Mouse (Mus musculus) neural tube, embryonic 15.5 days (tissue): ENCODE data around the gene Cadps. TPM values are rescaled to one million over a fixed set of nuclear protein-coding genes. Genes with fewer than 3 reads are reported as not detected.
A peak's percentile ranks its signal among the peaks of the same experiment; 100 is the strongest.

Source experiments
- ATAC-seq: fragments of 200-750 bp; cut with Nextera tagmentation; 2 replicates; pipeline ENCODE4 v1.8.0; 2017; ENCODE audit warnings: mild to moderate bottlenecking, moderate TSS enrichment, moderate library complexity; ENCODE audit not compliant: low FRiP score
- H3K27ac ChIP-seq: fragments of 300-500 bp; sonication (generic); replicated peaks from 2 replicates; pipeline ENCODE4 v1.5.1; 2015; ENCODE audit warnings: mild to moderate bottlenecking, inconsistent platforms
- H3K27me3 ChIP-seq: fragments of 300-500 bp; sonication (generic); replicated peaks from 2 replicates; pipeline ENCODE4 v1.6.1; 2015; ENCODE audit warnings: inconsistent platforms
- H3K36me3 ChIP-seq: fragments of 300-500 bp; sonication (generic); 2 replicates; pipeline ENCODE4 v1.6.1; 2015; ENCODE audit warnings: inconsistent platforms
- H3K4me1 ChIP-seq: fragments of 300-500 bp; sonication (generic); 2 replicates; pipeline ENCODE4 v1.6.1; 2015; ENCODE audit warnings: inconsistent platforms
- H3K4me2 ChIP-seq: fragments of 300-500 bp; sonication (generic); 2 replicates; pipeline ENCODE4 v1.6.1; 2015; ENCODE audit warnings: inconsistent platforms, mild to moderate bottlenecking, moderate library complexity
- H3K4me3 ChIP-seq: fragments of 300-500 bp; sonication (generic); replicated peaks from 2 replicates; pipeline ENCODE4 v1.5.1; 2015; ENCODE audit warnings: mild to moderate bottlenecking, inconsistent platforms
- H3K9ac ChIP-seq: fragments of 300-500 bp; sonication (generic); replicated peaks from 2 replicates; pipeline ENCODE4 v1.6.1; 2015; ENCODE audit warnings: mild to moderate bottlenecking, inconsistent platforms
- H3K9me3 ChIP-seq: fragments of 300-500 bp; sonication (generic); replicated peaks from 2 replicates; pipeline ENCODE4 v1.6.1; 2016; ENCODE audit warnings: inconsistent platforms
- WGBS: fragments of 180-500 bp; shearing (Covaris S2); methylation state at CpG from one replicate; pipeline ENCODE4 v1.1.7; 2015; ENCODE audit warnings: mixed read lengths; 5-methylcytosine and 5-hydroxymethylcytosine counted together
- polyA plus RNA-seq: library from polyadenylated mRNA; unstranded; fragments of >200 nt; fragmentation: Nextera tagmentation; extraction: Ambion mirVana; gene quantifications from 2 replicates; pipeline ENCODE4 v1.2.1, GENCODE M21; 2015

Cadps gene
- polyA plus RNA-seq, 1 experiment from 2014 or later, result 44.1 TPM

DNA sequence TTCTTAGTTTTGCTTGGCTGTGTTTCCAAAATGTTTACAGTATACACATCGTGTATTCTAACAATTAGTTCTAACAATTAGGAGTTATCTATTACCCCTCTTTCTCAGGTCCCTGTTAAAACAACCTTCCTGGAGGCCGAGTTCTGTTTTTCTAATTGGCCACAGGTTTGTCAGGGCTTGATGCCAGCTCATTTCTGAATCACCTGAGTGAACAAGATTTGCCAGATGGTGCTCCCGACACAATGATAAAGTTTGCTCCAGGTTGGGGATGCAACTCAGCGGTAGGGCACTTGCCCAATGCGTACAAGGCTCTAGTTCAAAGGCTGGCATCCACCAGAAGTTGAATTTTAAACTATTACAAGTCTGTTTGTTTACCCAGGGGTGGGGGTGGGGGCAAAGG lies 417.7 kb downstream of the Cadps start:
- H3K27me3 ChIP-seq, result 0 out of 2 replicates have a peak, but pooled peaks cover 4% of the 10 kb centered on the region
- WGBS, result 79% methylated on average over 5 of the region's 5 CpGs
- no peaks in the 10 kb centered on the region for H3K9me3 ChIP-seq
- no peaks in the 10 kb centered on the region for H3K4me1 ChIP-seq
- no peak overlapping the region for H3K4me2 ChIP-seq
- H3K27ac ChIP-seq, result no peak overlapping the region
- H3K36me3 ChIP-seq, result 0 out of 2 replicates have a peak, but pooled peaks cover 3% of the 10 kb centered on the region
- no peak for ATAC-seq
- H3K9ac ChIP-seq, result no peak overlapping the region
- H3K4me3 ChIP-seq, result no peak overlapping the region

DNA sequence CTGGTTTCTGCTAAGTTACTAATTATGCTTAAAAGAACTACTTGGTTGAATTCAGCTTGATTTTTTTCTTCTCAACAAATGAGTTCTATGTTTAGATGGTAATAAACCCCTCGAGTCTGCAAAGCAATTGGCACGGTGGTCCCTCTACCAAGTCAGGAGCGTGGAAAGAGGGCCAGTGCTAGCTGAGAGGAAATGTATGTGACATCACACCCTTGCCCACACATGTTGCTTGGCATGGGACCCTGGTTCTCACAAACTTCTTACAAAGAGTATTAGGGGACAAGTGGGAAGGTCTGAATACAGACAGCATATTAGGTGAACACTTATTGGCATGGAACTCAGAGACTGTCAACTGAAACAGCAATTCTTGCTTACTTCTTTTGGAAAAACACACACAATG lies 418.2 kb downstream of the Cadps start:
- H3K4me3 ChIP-seq, result no peak overlapping the region
- no peaks in the 10 kb centered on the region for H3K9me3 ChIP-seq
- H3K9ac ChIP-seq, result no peak overlapping the region
- no peak overlapping the region for H3K27ac ChIP-seq
- 79% methylated on average over 3 of the region's 3 CpGs for WGBS
- H3K4me2 ChIP-seq, result no peak overlapping the region
- H3K27me3 ChIP-seq, result 0 out of 2 replicates have a peak, but pooled peaks cover 5% of the 10 kb centered on the region
- ATAC-seq, result no peak
- 0 out of 2 replicates have a peak, but pooled peaks cover under 1% of the 10 kb centered on the region for H3K36me3 ChIP-seq
- no peaks in the 10 kb centered on the region for H3K4me1 ChIP-seq

DNA sequence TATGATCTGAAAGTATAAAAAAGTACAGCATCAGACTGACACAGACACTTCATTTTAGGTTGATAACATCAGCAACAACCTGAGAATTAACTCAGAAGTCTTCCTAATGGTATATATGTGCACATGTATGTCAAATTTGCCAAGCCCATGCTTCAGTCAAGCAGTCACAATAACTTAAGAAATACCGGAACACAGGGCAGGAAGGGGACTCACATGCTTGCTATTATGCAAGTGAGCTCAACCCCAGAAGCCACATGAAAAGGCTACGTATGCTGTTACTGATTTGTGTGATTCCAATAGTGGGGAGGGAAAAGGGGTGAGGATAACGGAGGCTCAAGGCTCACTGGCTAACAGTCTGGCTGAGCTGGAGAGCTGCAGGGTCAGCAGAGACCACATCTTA lies 418.8 kb downstream of the Cadps start:
- 71% methylated on average over 3 of the region's 3 CpGs for WGBS
- H3K9ac ChIP-seq, result no peak overlapping the region
- H3K4me1 ChIP-seq, result no peaks in the 10 kb centered on the region
- no peaks in the 10 kb centered on the region for H3K9me3 ChIP-seq
- no peak overlapping the region for H3K27ac ChIP-seq
- no peaks in the 10 kb centered on the region for H3K36me3 ChIP-seq
- no peak overlapping the region for H3K4me2 ChIP-seq
- 0 out of 2 replicates have a peak, but pooled peaks cover 5% of the 10 kb centered on the region for H3K27me3 ChIP-seq
- H3K4me3 ChIP-seq, result no peak overlapping the region
- ATAC-seq, result no peak

DNA sequence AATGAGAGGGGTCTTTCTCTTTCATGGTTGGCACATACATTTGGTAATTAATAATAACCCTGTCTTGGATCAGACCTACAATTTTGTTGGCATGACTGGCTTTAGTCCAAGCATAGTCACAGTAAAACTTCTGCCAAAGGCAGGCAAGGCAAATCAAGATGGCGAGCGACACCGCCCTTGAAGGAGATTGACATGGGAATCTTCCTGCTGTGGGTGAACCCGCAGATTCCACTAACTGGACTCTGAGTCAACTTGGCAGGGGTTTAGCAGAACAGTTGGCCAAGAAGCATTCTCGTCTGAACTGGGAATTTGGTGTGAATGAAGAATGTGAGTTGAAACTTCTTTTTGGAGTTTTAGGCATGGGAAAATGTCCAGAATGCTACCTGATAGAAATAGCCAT lies 422.8 kb downstream of the Cadps start:
- WGBS, result 89% methylated on average over 5 of the region's 5 CpGs

DNA sequence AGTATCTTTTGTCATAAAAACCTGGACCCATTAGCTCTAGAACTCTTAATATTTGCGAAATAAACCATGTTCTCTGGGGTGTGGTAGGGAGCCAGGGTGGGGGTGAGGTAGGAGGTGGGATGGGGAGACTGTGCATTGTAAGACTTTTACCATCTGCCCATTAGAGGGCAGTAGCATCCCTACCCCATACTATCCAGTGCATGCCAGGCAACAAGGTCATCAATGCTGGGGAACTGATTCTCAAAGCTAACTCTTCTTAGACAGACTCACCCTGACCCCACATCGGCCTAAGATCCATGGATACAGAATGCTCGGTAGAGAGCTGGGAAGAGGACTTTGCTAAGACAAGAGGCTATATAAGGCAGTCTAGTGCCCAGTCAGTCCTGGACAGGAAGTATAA lies 425.3 kb downstream of the Cadps start:
- H3K4me3 ChIP-seq, result no peak overlapping the region
- no peaks in the 10 kb centered on the region for H3K36me3 ChIP-seq
- no peak overlapping the region for H3K4me2 ChIP-seq
- H3K9ac ChIP-seq, result no peak overlapping the region
- H3K27me3 ChIP-seq, result peaks cover 21% of the 10 kb centered on the region
- 72% methylated on average over 3 of the region's 3 CpGs for WGBS
- ATAC-seq, result no peak
- H3K27ac ChIP-seq, result no peak overlapping the region
- H3K9me3 ChIP-seq, result no peaks in the 10 kb centered on the region
- peaks cover 8% of the 10 kb centered on the region for H3K4me1 ChIP-seq

More for the DNA sequence above, 422.8 kb downstream of the Cadps start:
- Histone ChIP-seq H3K4me3 (no peak overlapping the region), H3K27me3 (peaks cover 20% of the 10 kb centered on the region), H3K9ac (no peak overlapping the region), H3K27ac (no peak overlapping the region), H3K9me3 (no peaks in the 10 kb centered on the region), H3K4me1 (no peaks in the 10 kb centered on the region), H3K4me2 (no peak overlapping the region), H3K36me3 (no peaks in the 10 kb centered on the region)
- no peak for ATAC-seq

DNA sequence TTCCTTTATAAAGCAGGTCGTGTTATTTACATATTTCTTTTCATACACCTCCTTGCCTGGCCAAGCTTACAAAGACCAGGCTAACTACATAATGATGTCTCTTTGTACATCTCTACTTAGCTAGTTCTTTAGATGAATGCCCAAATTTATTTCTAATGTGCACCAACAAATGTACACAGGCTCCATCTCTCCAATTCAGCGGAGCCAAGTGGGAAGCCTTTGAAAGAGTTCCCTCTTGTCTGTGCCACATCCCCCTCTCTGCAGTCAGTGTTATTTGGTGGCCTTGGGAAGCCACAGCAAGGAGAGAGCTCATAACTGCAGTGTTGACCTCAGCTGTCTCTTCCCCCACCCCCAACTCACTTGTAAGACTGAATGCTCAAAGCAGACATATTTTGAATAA lies 428.6 kb downstream of the Cadps start:
- Histone ChIP-seq H3K9me3 (no peaks in the 10 kb centered on the region), H3K36me3 (no peaks in the 10 kb centered on the region), H3K4me3 (no peak overlapping the region), H3K9ac (no peak overlapping the region), H3K4me2 (no peak overlapping the region), H3K27me3 (peaks cover 41% of the 10 kb centered on the region), H3K27ac (no peak overlapping the region), H3K4me1 (peaks cover 8% of the 10 kb centered on the region)
- no peak for ATAC-seq
- WGBS, result 21% methylated on average over 2 of the region's 2 CpGs

DNA sequence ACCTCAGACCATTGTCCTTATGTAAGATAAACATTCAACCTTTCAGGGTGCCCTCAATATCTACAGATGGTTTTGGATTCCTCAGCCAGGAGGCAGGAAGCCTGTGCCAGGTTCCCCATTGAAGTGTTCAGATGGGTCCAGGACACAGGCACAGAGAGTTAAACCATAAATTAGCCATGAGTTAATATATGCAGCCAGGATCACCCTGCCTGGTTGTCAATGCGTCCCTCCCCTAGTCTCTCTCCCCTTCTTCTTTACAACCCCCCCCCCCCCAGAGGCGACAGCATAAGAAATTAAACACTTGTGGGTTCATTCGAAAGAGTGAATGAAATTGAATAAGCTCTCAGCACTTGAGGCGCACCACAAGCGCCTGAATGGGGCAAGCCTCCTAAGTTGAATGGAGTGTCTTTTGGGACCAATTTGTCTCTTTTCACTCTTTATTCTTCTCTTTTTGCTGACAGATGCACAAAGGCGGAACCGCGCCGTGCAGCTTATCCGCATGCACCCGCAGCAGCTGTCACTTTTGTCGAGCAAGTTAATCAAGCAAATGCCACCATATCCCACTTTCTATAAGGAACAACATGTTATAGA lies 429.5 kb downstream of the Cadps start:
- no peak overlapping the region for H3K4me2 ChIP-seq
- H3K4me1 ChIP-seq, result peaks cover 18% of the 10 kb centered on the region
- H3K9me3 ChIP-seq, result no peaks in the 10 kb centered on the region
- peak; percentile 26; the same call in 1 of the 2 replicates for ATAC-seq
- no peaks in the 10 kb centered on the region for H3K36me3 ChIP-seq
- peaks cover 43% of the 10 kb centered on the region for H3K27me3 ChIP-seq
- H3K4me3 ChIP-seq, result no peak overlapping the region
- no peak overlapping the region for H3K9ac ChIP-seq
- H3K27ac ChIP-seq, result no peak overlapping the region
- WGBS, result 8% methylated on average over 12 of the region's 12 CpGs

DNA sequence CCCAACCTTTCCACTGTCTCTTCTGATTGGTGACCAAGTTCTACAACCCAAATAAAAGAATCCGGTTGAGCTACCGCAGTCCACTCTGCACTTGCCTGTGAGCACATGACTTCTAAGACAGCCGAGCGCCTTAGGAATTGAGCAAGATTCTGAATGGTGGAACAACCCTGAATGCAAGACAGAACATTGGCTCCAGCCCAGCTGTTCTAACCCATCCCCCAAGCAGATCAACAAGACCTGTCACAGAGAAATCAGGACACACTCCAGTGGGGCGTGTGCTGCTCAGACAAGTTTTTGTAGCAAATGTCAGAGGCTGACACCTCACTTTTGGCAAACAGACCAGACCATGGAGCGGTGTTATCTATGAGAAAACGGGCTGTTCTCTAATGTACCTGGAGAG lies 431.7 kb downstream of the Cadps start:
- no peaks in the 10 kb centered on the region for H3K36me3 ChIP-seq
- peaks cover 43% of the 10 kb centered on the region for H3K27me3 ChIP-seq
- no peak overlapping the region for H3K4me3 ChIP-seq
- H3K9ac ChIP-seq, result no peak overlapping the region
- WGBS, result 55% methylated on average over 7 of the region's 7 CpGs
- no peaks in the 10 kb centered on the region for H3K9me3 ChIP-seq
- no peak for ATAC-seq
- H3K4me1 ChIP-seq, result peaks cover 22% of the 10 kb centered on the region
- no peak overlapping the region for H3K4me2 ChIP-seq
- no peak overlapping the region for H3K27ac ChIP-seq

DNA sequence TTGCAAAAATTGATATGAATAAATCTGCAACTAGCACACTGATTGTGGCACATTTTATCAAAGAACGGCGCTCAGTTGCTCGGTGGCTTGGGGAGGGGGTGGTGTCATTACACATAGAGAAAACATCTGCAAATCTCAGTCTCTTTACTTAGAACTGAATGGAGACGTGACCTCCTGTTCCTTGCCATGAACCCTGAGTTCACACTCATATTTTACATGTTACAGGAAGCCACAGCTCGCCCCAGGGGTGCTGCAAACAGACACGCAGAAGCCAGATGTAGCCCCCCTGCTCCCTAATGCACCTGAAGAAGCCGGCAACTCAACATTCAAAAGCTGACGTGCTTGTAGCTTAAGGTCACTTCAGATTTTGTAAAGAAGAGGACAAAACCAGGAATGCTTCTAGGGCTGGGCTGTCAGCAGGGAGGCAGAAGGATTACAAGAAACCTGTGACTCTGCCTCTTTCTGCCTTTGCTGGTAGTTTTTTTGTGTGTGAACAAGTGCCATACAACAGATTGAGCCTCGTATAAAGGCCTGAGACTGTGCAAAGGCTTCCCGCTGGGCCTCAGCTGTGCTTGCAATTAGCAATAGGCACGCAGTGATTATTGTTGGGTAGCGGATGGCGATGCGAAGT lies 434.0 kb downstream of the Cadps start:
- 13% methylated on average over 14 of the region's 14 CpGs for WGBS
- H3K4me3 ChIP-seq, result no peak overlapping the region

DNA sequence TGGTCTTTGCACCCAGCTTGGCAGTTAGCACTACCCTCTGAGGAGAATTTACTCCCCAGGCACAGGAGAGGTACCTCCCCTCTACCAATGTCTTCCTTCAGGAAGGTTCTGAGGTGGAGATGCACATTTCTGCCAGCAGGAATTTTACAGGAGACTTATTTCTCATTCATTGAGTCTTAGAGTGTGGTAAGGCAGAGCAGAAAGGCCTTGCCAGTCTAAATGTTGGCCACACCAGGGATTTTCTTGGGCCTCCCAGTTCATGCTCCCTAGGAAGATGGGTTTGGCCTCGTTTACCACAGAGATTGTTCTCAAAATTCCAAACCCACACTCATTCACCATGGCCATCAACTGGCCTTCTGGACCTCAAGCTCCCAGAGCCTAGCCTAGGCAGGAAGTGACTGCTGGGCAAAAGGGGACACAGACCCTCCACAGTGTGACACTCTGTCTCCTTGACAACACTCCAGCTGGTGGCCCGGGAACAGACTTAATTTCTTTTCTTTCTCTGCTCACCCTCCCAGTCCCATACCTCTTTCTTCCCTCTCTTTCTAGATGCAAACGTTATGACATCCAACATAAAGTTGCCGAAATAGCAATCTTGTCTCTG lies 434.6 kb downstream of the Cadps start:
- H3K27me3 ChIP-seq, result peaks cover 58% of the 10 kb centered on the region
- 21% methylated on average over 4 of the region's 4 CpGs for WGBS
- no peak overlapping the region for H3K4me3 ChIP-seq
- H3K4me1 ChIP-seq, result peaks cover 18% of the 10 kb centered on the region
- no peak for ATAC-seq
- H3K27ac ChIP-seq, result no peak overlapping the region
- no peaks in the 10 kb centered on the region for H3K9me3 ChIP-seq
- no peak overlapping the region for H3K4me2 ChIP-seq
- no peak overlapping the region for H3K9ac ChIP-seq
- H3K36me3 ChIP-seq, result no peaks in the 10 kb centered on the region

More for the DNA sequence above, 434.0 kb downstream of the Cadps start:
- Histone ChIP-seq H3K9ac (no peak overlapping the region), H3K4me1 (peaks cover 22% of the 10 kb centered on the region), H3K27me3 (peaks cover 56% of the 10 kb centered on the region), H3K9me3 (no peaks in the 10 kb centered on the region), H3K4me2 (no peak overlapping the region), H3K27ac (no peak overlapping the region), H3K36me3 (no peaks in the 10 kb centered on the region)
- ATAC-seq, result peak; percentile 56; the same call in 1 of the 2 replicates

DNA sequence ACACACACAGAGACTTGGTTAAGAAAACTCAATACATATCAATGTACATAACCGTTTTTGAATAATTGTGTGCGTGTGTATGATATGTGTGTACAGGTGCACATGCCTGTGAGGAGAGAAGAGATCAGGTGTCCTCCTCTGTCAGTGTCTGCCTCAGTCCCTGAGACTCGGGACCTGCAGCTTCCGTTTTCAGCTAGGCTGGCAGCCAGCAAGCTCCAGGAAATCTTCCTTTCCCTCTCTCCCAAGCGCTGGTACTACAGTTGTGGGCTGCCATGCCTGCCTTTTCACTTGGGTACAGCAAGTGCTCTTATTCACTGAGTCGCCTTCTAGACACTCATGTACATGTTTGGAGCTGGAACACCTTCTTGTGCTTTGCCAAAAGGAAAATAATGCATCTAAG lies 435.7 kb downstream of the Cadps start:
- Histone ChIP-seq H3K27ac (no peak overlapping the region), H3K27me3 (peaks cover 54% of the 10 kb centered on the region), H3K36me3 (no peaks in the 10 kb centered on the region), H3K9ac (no peak overlapping the region), H3K4me3 (no peak overlapping the region), H3K4me1 (peaks cover 13% of the 10 kb centered on the region), H3K9me3 (no peaks in the 10 kb centered on the region), H3K4me2 (no peak overlapping the region)
- 79% methylated on average over 6 of the region's 6 CpGs for WGBS
- ATAC-seq, result no peak

DNA sequence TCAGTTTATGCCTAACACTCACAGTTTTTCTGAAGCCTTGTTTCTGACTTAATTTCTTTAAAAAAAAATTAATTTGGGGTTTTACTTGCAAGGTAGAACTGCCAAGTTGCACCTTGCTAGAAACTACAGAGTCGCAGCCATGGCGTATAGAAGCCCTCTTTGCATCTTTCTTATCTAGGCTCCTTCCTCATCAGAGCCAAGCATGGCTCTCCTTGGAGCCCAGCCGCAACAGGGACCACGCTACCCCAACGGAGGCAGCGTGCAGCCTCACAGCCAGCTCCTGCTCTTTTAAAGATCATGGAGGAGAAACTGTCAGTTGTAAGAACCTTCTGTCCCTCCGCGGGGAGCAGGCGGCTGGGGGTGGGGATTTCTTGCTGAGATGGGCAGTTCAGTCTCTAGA lies 445.0 kb downstream of the Cadps start:
- peaks cover 25% of the 10 kb centered on the region for H3K27me3 ChIP-seq
- no peak for ATAC-seq

More for the DNA sequence above, 445.0 kb downstream of the Cadps start:
- H3K4me1 ChIP-seq, result peaks cover 4% of the 10 kb centered on the region; the same call in 1 of the 2 replicates
- H3K9ac ChIP-seq, result no peak overlapping the region
- 31% methylated on average over 9 of the region's 9 CpGs for WGBS
- no peak overlapping the region for H3K4me3 ChIP-seq
- H3K36me3 ChIP-seq, result peaks cover 5% of the 10 kb centered on the region; the same call in 1 of the 2 replicates
- H3K4me2 ChIP-seq, result no peak overlapping the region
- no peak overlapping the region for H3K27ac ChIP-seq
- no peaks in the 10 kb centered on the region for H3K9me3 ChIP-seq
